Mouse (Mus musculus): ENCODE measurements around the gene Tmem218. TPM values are rescaled to one million over a fixed set of nuclear protein-coding genes. Genes with fewer than 3 reads are reported as not detected.
A peak's percentile ranks its signal among the peaks of the same experiment; 100 is the strongest.

Gene Tmem218
- polyA plus RNA-seq, 1 experiment from 2014 or later: 16.1 TPM

DNA sequence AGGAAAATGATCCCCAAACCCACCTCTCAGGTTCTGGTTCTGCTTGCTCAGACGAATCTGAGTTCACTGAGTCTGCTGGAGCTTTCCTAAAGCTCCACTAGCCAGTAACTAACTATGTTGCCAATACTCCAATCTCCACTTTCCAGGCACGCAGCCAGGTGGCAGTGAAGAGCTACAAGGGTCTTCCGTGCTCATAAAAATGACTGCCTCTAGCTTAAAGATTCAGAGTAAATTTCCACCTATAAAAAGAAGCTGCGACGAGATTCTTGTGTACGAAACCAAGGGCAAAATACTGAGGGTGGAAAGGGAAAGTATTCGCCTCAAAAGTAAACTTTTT lies 47.8 kb downstream of the Tmem218 start:
- no peaks in the 10 kb centered on the region for H3K9me3 ChIP-seq (ENCODE audit: control insufficient read depth, low read length)
- 45% methylated on average over 7 of the region's 7 CpGs for WGBS
- H3K4me3 ChIP-seq (ENCODE audit: low read depth, low read length): peak overlapping the region; percentile 34
- DNase-seq (ENCODE audit: low spot score) (peak; percentile 73), ATAC-seq (ENCODE audit: low FRiP score) (peak; percentile 26)
- H3K4me2 ChIP-seq (replicated peaks; ENCODE audit: low read depth, low read length): peak overlapping the region; percentile 77
- no peaks in the 10 kb centered on the region for H3K36me3 ChIP-seq (ENCODE audit: control insufficient read depth, insufficient read depth, low read length)
- H3K27ac ChIP-seq (ENCODE audit: low read depth, low read length): no peak overlapping the region
- H3K4me1 ChIP-seq (replicated peaks; ENCODE audit: control insufficient read depth, insufficient read depth, low read length): no peaks in the 10 kb centered on the region; the same call in 1 of the 2 replicates
- peaks cover 2% of the 10 kb centered on the region; the same call in 1 of the 2 replicates for H3K27me3 ChIP-seq (ENCODE audit: control insufficient read depth, insufficient read depth, low read length)
- no peak overlapping the region for H3K9ac ChIP-seq (ENCODE audit: low read depth, low read length)

DNA sequence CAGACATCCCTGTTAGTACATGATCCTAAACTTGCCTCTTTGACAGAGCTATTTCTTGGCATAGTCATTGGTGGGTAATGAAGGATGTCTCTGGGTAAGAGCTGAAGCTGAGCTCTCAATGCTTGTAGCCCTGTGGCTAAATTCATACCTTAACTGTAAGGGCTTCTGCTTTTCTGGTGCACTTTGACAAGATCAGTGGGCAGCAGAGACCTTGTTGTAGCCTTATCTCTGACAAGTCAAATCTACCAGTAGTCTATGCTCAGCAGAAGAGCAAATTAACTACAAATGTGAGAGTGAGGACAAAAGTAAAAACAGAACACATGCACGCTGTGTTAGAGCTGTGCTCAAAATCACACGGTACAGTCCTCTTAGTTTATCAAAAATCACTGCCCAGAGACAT lies 58.6 kb downstream of the Tmem218 start:
- Histone ChIP-seq H3K36me3 (ENCODE audit: control insufficient read depth, insufficient read depth, low read length) (no peaks in the 10 kb centered on the region), H3K27ac (ENCODE audit: low read depth, low read length) (no peak overlapping the region), H3K9ac (ENCODE audit: low read depth, low read length) (no peak overlapping the region), H3K4me3 (ENCODE audit: low read depth, low read length) (no peak overlapping the region), H3K4me1 (replicated peaks; ENCODE audit: control insufficient read depth, insufficient read depth, low read length) (no peaks in the 10 kb centered on the region), H3K27me3 (ENCODE audit: control insufficient read depth, insufficient read depth, low read length) (no peaks in the 10 kb centered on the region), H3K4me2 (replicated peaks; ENCODE audit: low read depth, low read length) (no peak overlapping the region), H3K9me3 (ENCODE audit: control insufficient read depth, low read length) (no peaks in the 10 kb centered on the region)
- ATAC-seq (ENCODE audit: low FRiP score) (no peak), DNase-seq (ENCODE audit: low spot score) (no peak)
- 89% methylated on average over 2 of the region's 2 CpGs for WGBS

Other genes with a start within 250 kb of the Tmem218 start
- gene Pknox2, start 60.8 kb upstream of the Tmem218 start, polyA plus RNA-seq (2014; fragmentation: Nextera tagmentation; extraction: Ambion mirVana): 16.0 and 18.8 TPM in 2 replicates
- gene Slc37a2, start 47.5 kb downstream of the Tmem218 start, polyA plus RNA-seq (2014; fragmentation: Nextera tagmentation; extraction: Ambion mirVana): 1.0 and 1.2 TPM in 2 replicates
- 6.8 and 10.2 TPM in 2 replicates for gene Ccdc15, start 140.2 kb downstream of the Tmem218 start, polyA plus RNA-seq (2014; fragmentation: Nextera tagmentation; extraction: Ambion mirVana)
- 0.09 TPM in 1 of 2 replicates, not detected in the other for gene Hepacam, start 159.1 kb downstream of the Tmem218 start, polyA plus RNA-seq (2014; fragmentation: Nextera tagmentation; extraction: Ambion mirVana)
- 5.5 and 6.8 TPM in 2 replicates for gene Robo4, start 193.7 kb downstream of the Tmem218 start, polyA plus RNA-seq (2014; fragmentation: Nextera tagmentation; extraction: Ambion mirVana)
- 120 TPM in 2 replicates for gene Robo3, start 225.0 kb downstream of the Tmem218 start, polyA plus RNA-seq (2014; fragmentation: Nextera tagmentation; extraction: Ambion mirVana)

Data from hindbrain, embryonic 11.5 days (tissue).